Mouse (Mus musculus) midbrain, embryonic 16.5 days (tissue): ENCODE results near the gene Dpysl5. TPM values are rescaled to one million over a fixed set of nuclear protein-coding genes. Genes with fewer than 3 reads are reported as not detected.

Experiments
- ATAC-seq: fragments of 200-750 bp; cut with Nextera tagmentation; 2 replicates; pipeline ENCODE4 v1.8.0; 2017; ENCODE audit warnings: moderate TSS enrichment
- H3K27ac ChIP-seq: fragments of 300-500 bp; sonication (generic); 2 replicates; pipeline ENCODE4 v1.5.1; 2014; ENCODE audit warnings: mild to moderate bottlenecking, low read length, mixed read lengths
- H3K27me3 ChIP-seq: fragments of 300-500 bp; sonication (generic); 2 replicates; pipeline ENCODE4 v1.6.1; 2014; ENCODE audit warnings: low read depth, low read length, mixed read lengths; ENCODE audit not compliant: control insufficient read depth, insufficient read depth
- H3K36me3 ChIP-seq: fragments of 300-500 bp; sonication (generic); 2 replicates; pipeline ENCODE4 v1.6.1; 2014; ENCODE audit warnings: mild to moderate bottlenecking, low read length, moderate library complexity, mixed read lengths; ENCODE audit not compliant: control insufficient read depth, insufficient read depth
- H3K4me1 ChIP-seq: fragments of 300-500 bp; sonication (generic); 2 replicates; pipeline ENCODE4 v1.6.1; 2014; ENCODE audit warnings: mild to moderate bottlenecking, low read length, mixed read lengths; ENCODE audit not compliant: control insufficient read depth, insufficient read depth
- H3K4me2 ChIP-seq: fragments of 300-500 bp; sonication (generic); 2 replicates; pipeline ENCODE4 v1.6.1; 2014; ENCODE audit warnings: mild to moderate bottlenecking, low read length, mixed read lengths
- H3K4me3 ChIP-seq: fragments of 300-500 bp; sonication (generic); 2 replicates; pipeline ENCODE4 v1.5.1; 2014; ENCODE audit warnings: low read depth, mild to moderate bottlenecking, low read length, moderate library complexity, mixed read lengths
- H3K9ac ChIP-seq: fragments of 300-500 bp; sonication (generic); 2 replicates; pipeline ENCODE4 v1.6.1; 2014; ENCODE audit warnings: low read depth, low read length, mixed read lengths
- H3K9me3 ChIP-seq: fragments of 300-500 bp; sonication (generic); replicated peaks from 2 replicates; pipeline ENCODE4 v1.6.1; 2014; ENCODE audit warnings: mild to moderate bottlenecking, low read length, mixed read lengths; ENCODE audit not compliant: control insufficient read depth, poor library complexity, severe bottlenecking
- WGBS: fragments of 180-500 bp; shearing (Covaris S2); extraction: QIAGEN DNeasy Blood & Tissue Kit; methylation state at CpG from one replicate; pipeline ENCODE4 v1.1.7; 2014; 5-methylcytosine and 5-hydroxymethylcytosine counted together
- polyA plus RNA-seq: library from polyadenylated mRNA; unstranded; fragments of >200 nt; fragmentation: Nextera tagmentation; extraction: Ambion mirVana; gene quantifications from 2 replicates; pipeline ENCODE4 v1.2.1, GENCODE M21; 2015

The Dpysl5 gene
- polyA plus RNA-seq: 284 and 306 TPM in 2 replicates

DNA sequence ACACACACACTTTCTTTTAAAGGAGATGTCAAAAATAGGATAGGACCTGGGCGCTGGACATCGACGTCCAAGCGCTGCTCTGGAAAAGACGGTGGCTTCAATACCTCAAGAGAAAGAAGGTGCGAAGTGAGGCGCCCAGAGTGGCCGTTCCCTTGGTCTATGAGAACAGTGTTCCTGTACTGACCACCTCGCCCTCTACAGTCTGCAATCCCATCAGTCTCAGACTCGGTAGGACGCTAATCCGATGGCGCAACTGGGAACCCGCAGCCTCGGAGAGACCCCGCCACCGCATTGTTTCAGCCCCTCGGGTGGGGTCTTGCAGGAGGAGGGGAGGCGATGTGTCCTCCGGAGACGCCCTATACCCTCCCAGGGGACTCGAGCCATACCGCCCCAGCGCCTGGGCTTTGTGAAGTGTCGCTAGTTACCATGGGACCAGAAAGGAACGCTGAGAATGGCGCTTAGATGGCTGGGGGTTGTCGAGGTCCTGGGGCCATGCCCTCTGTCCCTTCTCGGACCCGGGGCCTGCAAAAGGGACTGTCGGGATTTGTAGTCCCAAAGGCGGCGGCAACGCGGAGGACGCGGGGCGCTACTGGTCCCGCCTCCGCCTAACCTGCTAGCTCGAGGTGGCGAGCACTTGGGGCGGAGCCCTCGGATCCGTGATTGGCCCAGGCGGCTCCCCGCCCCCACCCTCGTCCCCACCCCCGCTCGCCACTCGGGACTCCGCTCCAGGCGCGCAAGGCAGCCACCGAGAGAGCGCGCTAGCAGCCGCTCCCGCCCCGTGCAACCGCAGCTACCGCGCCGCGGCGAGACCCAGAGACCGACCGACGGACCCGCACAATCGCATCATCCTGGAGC, at the start of gene Dpysl5:
Gene Dpysl5, plus strand, starts transcription at position 418 of the 855 bp plus-strand sequence.
- H3K4me3 ChIP-seq: peak within 1 kb of the TSS; percentile 84
- H3K4me2 ChIP-seq: peak within 1 kb of the TSS; percentile 81
- no peaks in the 10 kb centered on the region for H3K36me3 ChIP-seq
- peak within 1 kb of the TSS; percentile 97 for H3K9ac ChIP-seq
- no peaks in the 10 kb centered on the region for H3K9me3 ChIP-seq
- H3K27ac ChIP-seq: peak within 1 kb of the TSS; percentile 98
- under 1% methylated on average over 71 of the region's 71 CpGs for WGBS
- peak; percentile 91 for ATAC-seq
- H3K4me1 ChIP-seq: peaks cover 25% of the 10 kb centered on the region
- no peaks in the 10 kb centered on the region for H3K27me3 ChIP-seq

DNA sequence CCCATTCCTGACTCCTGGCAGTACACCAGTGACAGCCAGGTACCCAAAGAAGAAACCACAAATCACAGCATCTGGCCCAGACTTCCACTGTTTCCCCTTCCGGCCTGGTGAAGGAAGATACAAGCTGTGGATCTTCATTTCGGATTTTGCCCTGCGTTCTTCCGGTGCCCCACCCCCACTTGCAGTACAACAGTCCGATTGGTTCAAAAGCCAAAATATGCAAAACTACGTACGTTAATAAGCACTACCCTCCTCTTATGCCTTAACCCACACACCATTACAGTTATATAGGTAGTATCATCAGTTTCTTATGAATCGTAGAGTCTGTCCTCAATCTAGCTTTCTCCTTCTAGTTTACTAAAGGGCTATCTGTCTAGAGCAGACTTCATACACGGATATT, 46.0 kb upstream of the Dpysl5 start:
- Histone ChIP-seq H3K4me1 (peaks cover 2% of the 10 kb centered on the region), H3K4me3 (no peak overlapping the region), H3K27ac (no peak overlapping the region), H3K9ac (no peak overlapping the region), H3K36me3 (no peaks in the 10 kb centered on the region), H3K4me2 (no peak overlapping the region), H3K27me3 (no peaks in the 10 kb centered on the region), H3K9me3 (no peaks in the 10 kb centered on the region)
- WGBS: 91% methylated on average over 9 of the region's 9 CpGs
- no peak for ATAC-seq

DNA sequence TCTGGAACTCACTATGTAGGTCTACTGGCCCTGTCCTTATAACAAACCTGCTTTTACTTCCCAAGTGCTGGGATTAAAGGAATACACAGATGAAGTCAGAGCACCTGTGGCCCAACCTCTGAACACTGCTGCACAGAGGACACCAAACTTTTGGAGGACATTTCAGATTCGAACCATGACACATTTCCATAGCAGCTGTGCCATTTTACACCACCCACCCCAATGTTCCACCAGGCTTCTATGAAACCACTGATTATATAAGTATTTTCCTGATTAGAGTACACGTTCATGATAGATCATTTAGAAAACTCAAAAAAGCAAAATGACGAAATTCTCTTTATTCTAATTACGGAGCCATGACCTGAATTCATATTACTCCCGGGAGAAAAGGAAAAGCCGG, 45.4 kb upstream of the Dpysl5 start:
- peak overlapping the region; percentile 71 for H3K4me2 ChIP-seq
- H3K4me1 ChIP-seq: peaks cover 2% of the 10 kb centered on the region
- H3K27ac ChIP-seq: peak overlapping the region; percentile 67
- no peaks in the 10 kb centered on the region for H3K36me3 ChIP-seq
- no peak for ATAC-seq
- no peaks in the 10 kb centered on the region for H3K9me3 ChIP-seq
- H3K4me3 ChIP-seq: peak overlapping the region; percentile 72
- 65% methylated on average over 6 of the region's 6 CpGs for WGBS
- H3K27me3 ChIP-seq: no peaks in the 10 kb centered on the region
- no peak overlapping the region for H3K9ac ChIP-seq

DNA sequence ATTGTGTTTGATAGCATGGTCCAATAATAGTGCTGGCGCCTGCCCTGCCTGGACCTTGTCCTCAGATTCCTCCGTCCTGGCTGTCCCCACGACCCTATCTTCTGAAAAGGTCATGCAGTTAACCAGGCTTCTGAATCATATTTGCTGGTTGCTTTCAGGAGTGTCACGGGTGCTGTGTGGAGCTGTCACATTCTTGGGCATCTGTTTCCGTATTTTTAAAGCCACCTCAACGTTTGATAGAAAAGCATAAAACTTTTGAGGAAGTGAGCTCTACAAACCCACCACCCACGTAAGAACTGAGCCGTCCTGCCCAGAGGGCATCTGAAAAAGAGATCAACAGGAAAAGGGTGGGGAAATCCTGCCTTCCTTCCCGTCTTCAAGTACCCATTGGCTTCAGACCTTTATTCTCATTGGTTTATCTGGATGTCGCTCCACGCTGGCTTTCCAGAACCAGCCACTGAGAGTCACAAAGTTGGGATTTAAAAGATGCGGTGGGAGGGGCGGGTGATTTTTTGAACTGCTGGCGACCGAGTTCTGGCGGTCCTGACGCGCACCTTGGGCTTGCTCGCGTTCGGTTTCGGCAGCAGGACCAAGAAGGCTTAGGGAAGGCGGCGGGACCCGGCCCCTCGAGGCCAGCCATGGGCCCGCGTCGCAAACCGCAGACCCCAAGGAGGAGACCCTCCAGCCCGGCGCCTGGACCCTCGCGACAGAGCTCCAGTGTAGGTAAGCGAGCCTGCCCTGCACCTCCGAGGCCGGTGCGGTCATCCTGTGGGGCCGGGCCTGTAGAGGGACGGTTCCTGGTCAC, 44.8 kb upstream of the Dpysl5 start, which contains the start of gene Cenpa:
Gene Cenpa, plus strand, starts transcription at position 387 of the 805 bp plus-strand sequence.
- Histone ChIP-seq H3K9ac (peak within 1 kb of the TSS; percentile 65), H3K4me2 (peak within 1 kb of the TSS; percentile 71), H3K4me1 (peaks cover 2% of the 10 kb centered on the region), H3K4me3 (peak within 1 kb of the TSS; percentile 72), H3K36me3 (no peaks in the 10 kb centered on the region), H3K9me3 (no peaks in the 10 kb centered on the region), H3K27ac (peak within 1 kb of the TSS; percentile 67), H3K27me3 (no peaks in the 10 kb centered on the region)
- WGBS: under 1% methylated on average over 40 of the region's 40 CpGs
- peak; percentile 96 for ATAC-seq

DNA sequence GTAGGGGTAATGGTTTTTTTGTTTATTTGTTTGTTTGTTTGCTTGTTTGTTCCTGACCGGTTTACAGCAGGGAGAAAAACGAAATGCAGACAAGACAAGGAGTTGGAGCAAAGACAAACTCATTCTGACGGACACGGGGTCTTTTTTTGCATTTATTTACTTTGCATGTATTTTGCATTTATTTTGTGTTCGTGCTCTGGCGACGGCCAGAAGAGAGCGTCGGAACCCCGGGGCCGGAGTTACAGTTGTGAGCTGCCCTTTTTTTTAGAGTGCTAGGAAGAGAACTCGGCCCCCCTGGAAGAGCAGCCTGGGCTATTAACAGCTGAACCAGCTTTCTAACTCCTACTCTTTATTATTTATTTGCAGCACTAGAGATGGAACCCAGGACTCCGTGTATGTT, 44.1 kb upstream of the Dpysl5 start:
- 0% methylated on average over 13 of the region's 13 CpGs for WGBS
- no peak for ATAC-seq
- H3K4me3 ChIP-seq: peak overlapping the region; percentile 72
- H3K36me3 ChIP-seq: no peaks in the 10 kb centered on the region
- no peaks in the 10 kb centered on the region for H3K9me3 ChIP-seq
- no peaks in the 10 kb centered on the region for H3K27me3 ChIP-seq
- H3K4me2 ChIP-seq: peak overlapping the region; percentile 71
- H3K27ac ChIP-seq: no peak overlapping the region
- peak overlapping the region; percentile 65 for H3K9ac ChIP-seq
- H3K4me1 ChIP-seq: peaks cover 2% of the 10 kb centered on the region

DNA sequence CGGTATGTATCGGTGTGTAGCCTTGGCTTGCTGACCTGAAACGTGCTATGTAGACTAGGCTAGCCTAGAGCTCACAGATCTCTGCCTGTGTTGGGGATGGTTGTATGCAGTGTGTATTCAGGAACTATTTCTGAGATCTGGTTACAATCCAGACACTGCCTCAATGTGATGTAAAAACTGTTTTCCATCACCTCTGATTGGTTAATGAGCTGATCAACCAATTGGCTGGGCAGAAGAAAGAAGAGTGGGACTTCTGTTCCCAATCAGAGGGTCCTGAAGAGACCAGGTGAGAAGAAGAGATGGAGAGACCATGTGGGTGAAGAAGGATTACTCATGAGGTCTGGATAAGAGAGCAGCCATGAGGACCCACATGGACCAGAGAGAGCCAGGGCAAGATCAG, 43.7 kb upstream of the Dpysl5 start:
- Histone ChIP-seq H3K9me3 (no peaks in the 10 kb centered on the region), H3K4me3 (peak overlapping the region; percentile 72), H3K27ac (no peak overlapping the region), H3K4me2 (peak overlapping the region; percentile 71), H3K27me3 (no peaks in the 10 kb centered on the region), H3K4me1 (peaks cover 2% of the 10 kb centered on the region), H3K36me3 (no peaks in the 10 kb centered on the region), H3K9ac (0 out of 2 replicates have a peak overlapping the region, but pooled peaks have one; percentile 18)
- no peak for ATAC-seq
- WGBS: 3% methylated on average over 3 of the region's 3 CpGs

DNA sequence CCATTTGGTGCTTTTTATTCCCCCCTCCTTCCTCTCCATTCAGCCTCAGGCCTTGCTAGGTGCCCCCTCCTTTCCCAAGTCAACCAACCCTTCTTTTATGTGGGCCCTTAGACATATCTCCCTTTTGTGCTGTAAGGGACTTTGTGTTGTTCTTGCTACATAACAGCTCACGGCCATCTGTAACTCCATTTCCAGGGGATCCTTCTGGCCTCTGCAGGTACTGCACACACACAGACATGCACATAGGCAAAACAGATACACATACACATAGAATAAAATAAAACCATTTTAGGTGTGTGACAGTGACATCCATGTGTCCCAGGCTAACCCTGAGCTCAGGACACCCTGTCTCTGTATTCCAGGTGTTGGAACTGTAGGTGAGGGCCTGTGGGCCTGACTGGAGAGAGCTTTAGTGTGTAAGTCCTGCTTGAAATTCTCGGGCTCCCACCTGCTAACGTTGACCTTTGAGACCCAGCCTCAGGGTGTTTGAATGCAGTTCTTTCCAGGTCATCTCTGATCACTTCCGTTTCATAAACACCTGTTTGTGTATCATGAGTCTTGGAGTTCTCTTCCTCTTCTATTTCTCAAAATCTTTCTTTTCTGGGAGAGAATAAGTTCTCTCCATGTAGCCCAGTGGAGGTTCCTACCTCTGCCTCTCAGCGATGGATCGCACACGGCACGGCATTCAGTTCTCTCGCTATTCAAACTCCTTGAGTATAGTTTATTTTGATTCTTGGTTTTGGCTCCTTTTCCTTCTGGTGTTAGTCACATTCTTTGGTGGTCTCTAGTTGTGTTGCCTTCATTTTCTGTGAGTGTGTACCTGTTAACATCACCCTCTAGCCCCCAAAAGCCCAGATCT, 42.5 kb upstream of the Dpysl5 start:
- 94% methylated on average over 9 of the region's 9 CpGs for WGBS
- Histone ChIP-seq H3K9ac (no peak overlapping the region), H3K27ac (no peak overlapping the region), H3K4me1 (peaks cover 2% of the 10 kb centered on the region), H3K9me3 (no peaks in the 10 kb centered on the region), H3K4me3 (no peak overlapping the region), H3K27me3 (no peaks in the 10 kb centered on the region), H3K36me3 (no peaks in the 10 kb centered on the region), H3K4me2 (no peak overlapping the region)
- ATAC-seq: no peak

DNA sequence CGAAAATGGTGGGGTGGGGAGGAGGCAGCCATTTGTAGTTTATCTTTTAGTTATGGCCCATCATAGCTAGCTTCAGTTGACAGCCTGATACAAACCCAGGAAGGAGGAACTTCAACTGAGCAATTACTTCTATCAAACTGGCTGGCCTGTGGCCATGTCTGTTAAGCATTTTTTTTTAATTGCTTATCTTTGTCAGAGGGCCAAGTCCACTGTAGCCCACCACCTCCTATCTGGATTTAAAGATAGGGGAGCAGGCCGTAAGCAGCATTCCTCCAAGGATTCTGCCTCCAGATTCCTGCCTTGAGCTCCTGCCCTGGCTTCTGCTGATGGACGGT, 41.9 kb upstream of the Dpysl5 start:
- no peak overlapping the region for H3K9ac ChIP-seq
- H3K4me3 ChIP-seq: no peak overlapping the region
- H3K4me1 ChIP-seq: peaks cover 2% of the 10 kb centered on the region
- H3K9me3 ChIP-seq: no peaks in the 10 kb centered on the region
- no peak overlapping the region for H3K4me2 ChIP-seq
- no peak overlapping the region for H3K27ac ChIP-seq
- ATAC-seq: no peak
- WGBS: 91% methylated on average over 3 of the region's 3 CpGs
- H3K36me3 ChIP-seq: no peaks in the 10 kb centered on the region
- no peaks in the 10 kb centered on the region for H3K27me3 ChIP-seq
